Mouse (Mus musculus) hindlimb bud, embryonic 11.5 days (tissue): ENCODE measurements around the gene Prpf19.

Experiments used
- DNase-seq: peaks from one replicate; pipeline ENCODE4 v3.0.0-alpha.2; 2012; ENCODE audit warnings: low read depth, low spot score; ENCODE audit errors: extremely low spot score

Gene Prpf19

DNA sequence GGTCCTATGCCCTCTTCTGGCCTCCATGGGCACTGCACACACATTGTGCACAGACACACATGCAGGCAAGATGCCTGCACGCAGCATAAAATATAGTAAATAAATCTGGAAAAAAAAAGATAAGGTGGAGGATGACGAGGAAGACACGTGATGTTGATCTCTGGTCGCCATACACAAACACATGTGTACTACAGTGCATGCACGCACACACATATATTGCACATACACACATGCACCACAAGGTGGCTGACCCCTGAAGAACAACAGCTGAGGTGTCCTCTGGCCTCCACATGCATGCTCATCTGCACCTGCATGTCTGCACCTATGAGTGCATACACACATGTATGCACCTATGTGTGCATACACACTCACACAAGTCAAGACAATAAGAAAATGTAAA is 41.0 kb downstream of the Prpf19 start:
- DNase-seq, result no peak

DNA sequence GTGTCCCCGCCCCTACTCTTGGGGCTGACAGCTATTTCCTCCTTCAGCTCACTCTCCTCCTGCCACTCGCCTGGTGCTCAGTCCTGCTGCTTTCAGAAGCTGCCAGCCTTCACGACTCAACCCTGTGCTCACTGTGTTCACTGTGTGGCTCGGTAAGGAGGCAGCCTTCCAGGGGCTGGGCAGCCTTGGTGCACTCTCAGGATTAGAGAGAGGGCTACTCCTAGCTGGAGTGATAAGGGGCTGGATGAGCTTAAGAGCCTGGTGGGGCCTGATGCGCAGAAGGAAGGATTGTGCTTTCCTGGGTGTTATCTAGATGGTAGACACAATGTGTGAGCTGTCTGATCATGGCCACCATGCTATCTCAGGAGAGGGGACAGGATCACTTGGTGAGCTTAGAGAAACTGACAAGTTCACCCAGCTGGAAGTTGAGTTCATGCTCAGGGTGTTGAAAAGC is 42.1 kb downstream of the Prpf19 start, which contains the start of gene Ptgdr2:
TSS of gene Ptgdr2 (plus strand) at position 51 of the 454 bp plus-strand sequence.
- no peak for DNase-seq

GRCm38 (mm10) chr19:10938771-10939170 is 43.7 kb downstream of the Prpf19 start:
- no peak for DNase-seq

GRCm38 (mm10) chr19:10940097-10940800 is 45.2 kb downstream of the Prpf19 start:
- peak; percentile 57 for DNase-seq

DNA sequence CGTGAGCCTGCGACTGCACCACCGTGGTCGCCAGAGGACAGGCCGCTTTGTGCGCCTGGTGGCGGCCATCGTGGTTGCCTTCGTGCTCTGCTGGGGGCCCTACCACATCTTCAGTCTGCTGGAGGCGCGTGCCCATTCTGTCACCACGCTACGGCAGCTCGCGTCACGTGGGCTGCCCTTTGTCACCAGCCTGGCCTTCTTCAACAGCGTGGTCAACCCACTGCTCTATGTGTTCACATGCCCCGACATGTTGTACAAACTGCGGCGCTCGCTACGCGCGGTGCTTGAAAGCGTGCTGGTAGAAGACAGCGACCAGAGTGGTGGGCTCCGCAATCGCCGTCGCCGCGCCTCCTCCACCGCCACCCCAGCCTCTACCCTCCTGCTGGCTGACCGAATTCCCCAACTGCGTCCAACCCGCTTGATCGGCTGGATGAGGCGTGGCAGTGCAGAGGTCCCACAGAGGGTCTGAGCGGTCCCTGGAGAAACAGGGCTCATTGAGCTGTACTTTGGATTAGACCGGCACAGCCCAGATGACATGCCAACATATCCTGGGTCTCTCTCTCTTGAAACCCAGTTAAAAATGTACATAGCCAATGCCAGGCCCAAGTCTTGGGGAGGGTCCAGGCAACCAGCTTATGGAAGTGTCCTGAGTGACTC is 45.9 kb downstream of the Prpf19 start:
- DNase-seq, result no peak

DNA sequence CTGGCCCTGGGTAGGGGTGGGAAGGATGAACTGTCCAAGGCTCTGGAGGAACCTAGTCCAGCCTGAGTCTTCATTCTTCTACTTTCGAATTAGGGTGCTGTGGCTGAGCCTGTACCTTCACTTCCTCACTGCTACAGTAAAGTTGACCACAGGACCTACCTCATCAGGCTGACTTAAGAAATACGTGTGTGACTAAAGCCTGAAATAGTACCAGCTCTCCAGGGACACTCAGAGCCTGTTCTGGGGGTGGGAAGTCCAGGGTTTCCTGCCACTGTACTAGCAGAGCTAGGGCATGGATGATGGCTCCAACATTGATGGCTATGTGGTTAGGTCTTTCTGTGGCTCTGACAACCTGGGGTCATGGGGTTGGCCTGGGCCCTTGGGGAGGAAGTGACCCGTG is 48.9 kb downstream of the Prpf19 start:
- DNase-seq, result no peak

GRCm38 (mm10) chr19:10946506-10946905 is 51.5 kb downstream of the Prpf19 start:
- DNase-seq, result no peak

DNA sequence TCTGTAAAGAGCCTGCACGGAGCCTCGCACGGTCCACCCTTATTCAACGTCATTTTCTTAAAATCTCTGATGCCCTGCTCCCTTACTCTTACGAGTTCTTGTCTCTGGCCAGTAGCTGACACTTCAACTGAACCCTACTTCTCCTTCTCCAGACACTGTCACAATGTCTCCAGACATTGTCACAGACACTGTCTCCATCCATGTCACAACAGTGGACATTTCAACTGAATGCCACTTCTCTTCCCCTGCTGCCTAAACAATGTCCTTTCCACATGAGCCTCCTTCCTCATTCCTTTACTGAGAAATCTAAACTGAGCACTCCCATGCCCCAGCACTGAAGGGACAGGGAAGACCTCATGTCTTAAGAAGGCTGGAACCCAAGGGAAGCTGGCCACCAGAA is 52.2 kb downstream of the Prpf19 start:
- DNase-seq, result no peak

- DNase-seq, result no peak
These were observed 53.4 kb downstream of the Prpf19 start for GRCm38 (mm10) chr19:10948416-10948815.

GRCm38 (mm10) chr19:10949112-10949511 is 54.1 kb downstream of the Prpf19 start, which contains the start of gene Ccdc86:
TSS of gene Ccdc86 (minus strand) at chr19:10949266.
- DNase-seq, result peak; percentile 97

DNA sequence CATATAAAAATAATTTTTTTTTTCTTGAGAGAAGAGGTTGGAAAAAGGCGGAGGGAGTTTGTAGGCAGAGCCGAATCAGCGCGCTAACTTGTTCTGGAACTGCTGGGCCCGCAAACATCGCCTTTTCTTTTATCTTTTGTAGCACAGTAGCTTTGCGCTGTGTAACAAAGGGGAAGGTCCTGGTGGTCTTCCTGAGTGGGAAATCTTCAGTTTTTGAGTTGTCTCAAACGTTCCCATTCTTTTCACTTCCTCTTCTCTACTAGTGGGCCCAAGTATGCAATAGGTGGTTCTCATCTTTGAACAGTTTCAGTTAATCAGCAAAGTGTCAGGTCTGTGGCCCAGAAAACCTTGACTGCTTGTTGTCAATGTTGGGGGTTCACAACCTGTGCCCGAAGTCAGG is 54.5 kb downstream of the Prpf19 start:
- DNase-seq, result no peak

- DNase-seq, result no peak
These were observed 57.2 kb downstream of the Prpf19 start for GRCm38 (mm10) chr19:10952021-10952939.
